In genomic region chr5:35313231-35313821, GRCm38 (mm10) we compare ENCODE assay signal across 8 mouse cellular contexts. TPM values are rescaled to one million over a fixed set of nuclear protein-coding genes. Genes with fewer than 3 reads are reported as not detected.
A peak's percentile ranks its signal among the peaks of the same experiment; 100 is the strongest.
DNase-seq lines count a peak whose midpoint lies in the region; ATAC-seq lines count a peak whose summit lies in the region.

No protein-coding gene starts in this region.

- ATAC-seq in heart, embryonic 11.5 days (replicated peaks; ENCODE audit: insufficient number of reproducible peaks, low FRiP score, low TSS enrichment): no peak
- peak; percentile 76 for ATAC-seq in forebrain, embryonic 14.5 days
- ATAC-seq in midbrain, embryonic 16.5 days: peak; percentile 76; the same call in 1 of the 2 replicates
- no peak for ATAC-seq in erythroblast, adult 5-6 weeks (replicated peaks; ENCODE audit: low FRiP score, poor library complexity, severe bottlenecking)

- peak overlapping the region; percentile 61 for H3K4me2 ChIP-seq in heart, embryonic 11.5 days
- H3K4me2 ChIP-seq in forebrain, embryonic 14.5 days (ENCODE audit: low read length): peak overlapping the region; percentile 54
- peak overlapping the region; percentile 60 for H3K4me2 ChIP-seq in midbrain, embryonic 16.5 days (ENCODE audit: low read length)

- WGBS in heart, embryonic 11.5 days (ENCODE audit: insufficient replicate concordance): under 1% methylated on average over 21 of the region's 21 CpGs
- WGBS in forebrain, embryonic 14.5 days: 1% methylated on average over 21 of the region's 21 CpGs
- under 1% methylated on average over 21 of the region's 21 CpGs for WGBS in midbrain, embryonic 16.5 days

- peaks cover 58% of the 10 kb centered on the region for H3K27me3 ChIP-seq in heart, embryonic 11.5 days (ENCODE audit: control insufficient read depth, insufficient read depth, low read length)
- no peaks in the 10 kb centered on the region for H3K27me3 ChIP-seq in forebrain, embryonic 14.5 days (replicated peaks; ENCODE audit: control insufficient read depth, insufficient read depth, low read length)
- H3K27me3 ChIP-seq in midbrain, embryonic 16.5 days (ENCODE audit: control insufficient read depth, insufficient read depth, low read depth, low read length): peaks cover 2% of the 10 kb centered on the region; the same call in 1 of the 2 replicates

- H3K4me3 ChIP-seq in heart, embryonic 11.5 days (ENCODE audit: low read depth, low read length): peak overlapping the region; percentile 34
- H3K4me3 ChIP-seq in forebrain, embryonic 14.5 days (ENCODE audit: low read depth, low read length): peak overlapping the region; percentile 23
- H3K4me3 ChIP-seq in midbrain, embryonic 16.5 days (ENCODE audit: low read depth, low read length): peak overlapping the region; percentile 29

- no peak for DNase-seq in heart, adult 11 months
- DNase-seq in ZHBTc4 (ENCODE audit: low read depth, low spot score): peak; percentile 11
- peak; percentile 73 for DNase-seq in forebrain, embryonic 14.5 days (ENCODE audit: low spot score)
- DNase-seq in kidney, postnatal 14 days: peak; percentile 52
- no peak for DNase-seq in urinary bladder, postnatal 4 days (ENCODE audit: low spot score in 2 of 2)

- H3K36me3 ChIP-seq in heart, embryonic 11.5 days (ENCODE audit: control insufficient read depth, insufficient read depth, low read length): no peaks in the 10 kb centered on the region
- no peaks in the 10 kb centered on the region for H3K36me3 ChIP-seq in forebrain, embryonic 14.5 days (ENCODE audit: control insufficient read depth, insufficient read depth, low read length)
- H3K36me3 ChIP-seq in midbrain, embryonic 16.5 days (ENCODE audit: control insufficient read depth, insufficient read depth, low read length): no peaks in the 10 kb centered on the region

- no peak overlapping the region for H3K9ac ChIP-seq in heart, embryonic 11.5 days (ENCODE audit: low read depth, low read length)
- H3K9ac ChIP-seq in forebrain, embryonic 14.5 days (ENCODE audit: low read length): peak overlapping the region; percentile 50
- peak overlapping the region; percentile 40 for H3K9ac ChIP-seq in midbrain, embryonic 16.5 days (ENCODE audit: low read depth, low read length)

- H3K4me1 ChIP-seq in heart, embryonic 11.5 days (ENCODE audit: control insufficient read depth, insufficient read depth, low read length): peaks cover 2% of the 10 kb centered on the region; the same call in 1 of the 2 replicates
- peaks cover 3% of the 10 kb centered on the region; the same call in 1 of the 2 replicates for H3K4me1 ChIP-seq in forebrain, embryonic 14.5 days (ENCODE audit: control insufficient read depth, insufficient read depth, low read length)
- peaks cover 10% of the 10 kb centered on the region for H3K4me1 ChIP-seq in midbrain, embryonic 16.5 days (ENCODE audit: control insufficient read depth, insufficient read depth, low read length)

- no peak overlapping the region for H3K27ac ChIP-seq in heart, embryonic 11.5 days (ENCODE audit: low read depth, low read length)
- H3K27ac ChIP-seq in forebrain, embryonic 14.5 days (ENCODE audit: low read depth, low read length): no peak overlapping the region
- H3K27ac ChIP-seq in midbrain, embryonic 16.5 days (ENCODE audit: low read length): no peak overlapping the region

- no peaks in the 10 kb centered on the region for H3K9me3 ChIP-seq in heart, embryonic 11.5 days (replicated peaks; ENCODE audit: control insufficient read depth, low read length)
- H3K9me3 ChIP-seq in forebrain, embryonic 14.5 days (replicated peaks; ENCODE audit: control insufficient read depth, low read length): no peaks in the 10 kb centered on the region
- no peaks in the 10 kb centered on the region for H3K9me3 ChIP-seq in midbrain, embryonic 16.5 days (replicated peaks; ENCODE audit: control insufficient read depth, low read length, poor library complexity, severe bottlenecking)

RNA-seq across cellular contexts. Expression of gene Adra2c, which starts 35.2 kb away (rescaled TPM):
- 0.04 TPM in 1 of 2 replicates, not detected in the other for polyA plus RNA-seq in heart, embryonic 11.5 days (2014; fragmentation: Nextera tagmentation; extraction: Ambion mirVana)
- 0.89 and 0.94 TPM in 2 replicates for polyA plus RNA-seq in forebrain, embryonic 14.5 days (2014; fragmentation: Nextera tagmentation; extraction: Ambion mirVana)
- 0.36 and 0.39 TPM in 2 replicates for polyA plus RNA-seq in midbrain, embryonic 16.5 days (2015; fragmentation: Nextera tagmentation; extraction: Ambion mirVana)
- total RNA-seq in erythroblast, adult 5-6 weeks (2015; ENCODE audit: low replicate concordance): not detected in 2 replicates
- total RNA-seq in erythroblast, adult 5-6 weeks (2017; ENCODE audit: low replicate concordance): not detected in 2 replicates

Comparison
In these comparisons a context has a peak if more than half of its experiments do, and no peak if none do; other contexts are left out.
1. ATAC-seq: peak in forebrain, embryonic 14.5 days (single experiment) and midbrain, embryonic 16.5 days (single experiment); none in heart, embryonic 11.5 days (single experiment) and erythroblast, adult 5-6 weeks (single experiment).
2. DNase-seq: peak in ZHBTc4 (single experiment), forebrain, embryonic 14.5 days (single experiment) and kidney, postnatal 14 days (single experiment); none in heart, adult 11 months (single experiment) and urinary bladder, postnatal 4 days (0 of 2).
3. Peak in every context shown above with its lines, with median percentiles within 50 percentile points of each other: H3K4me2 ChIP-seq and H3K4me3 ChIP-seq.